Mouse (Mus musculus) large intestine, adult 2 months (tissue): ENCODE measurements around the gene Kalrn. TPM values are rescaled to one million over a fixed set of nuclear protein-coding genes. Genes with fewer than 3 reads are reported as not detected.

ENCODE experiments used
- DNase-seq: peaks from one replicate; pipeline ENCODE4 v3.0.0-alpha.2; 2012; ENCODE audit warnings: low read depth, low spot score
- WGBS: fragments of 180-500 bp; shearing (Covaris S2); methylation state at CpG from one replicate; pipeline ENCODE4 v1.1.7; 2018; 5-methylcytosine and 5-hydroxymethylcytosine counted together
- polyA plus RNA-seq: library from polyadenylated mRNA; depleted of rRNA; stranded (reverse); fragments of >200 nt; gene quantifications from 2 replicates; pipeline ENCODE4 v1.2.3, GENCODE M21; 2012

The Kalrn gene
- polyA plus RNA-seq, 1 experiment = 21.4 TPM

DNA sequence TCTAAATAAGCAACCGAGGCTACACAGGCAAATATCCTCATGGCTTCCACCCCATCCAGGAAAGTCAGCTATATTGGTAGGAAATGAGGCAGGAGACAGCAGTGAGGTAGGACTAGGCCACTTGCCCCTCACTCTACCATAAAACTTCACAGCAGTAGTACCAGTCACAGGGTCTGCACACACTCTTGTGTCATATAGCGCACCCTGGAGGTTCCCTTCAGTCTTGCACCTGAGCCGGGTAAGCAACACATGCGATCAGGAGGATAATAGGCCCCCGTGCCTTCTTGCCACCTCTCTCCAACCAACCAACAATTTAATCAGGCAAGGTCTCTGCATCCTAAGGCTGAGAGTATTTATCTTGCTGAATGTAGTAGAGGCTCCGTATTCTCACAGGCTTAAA, 278.8 kb downstream of the Kalrn start:
- no peak for DNase-seq
- WGBS = 84% methylated on average over 6 of the region's 6 CpGs

GRCm38 (mm10) chr16:34293675-34294074, 279.7 kb downstream of the Kalrn start:
- no peak for DNase-seq
- WGBS = 92% methylated on average over 2 of the region's 2 CpGs

DNA sequence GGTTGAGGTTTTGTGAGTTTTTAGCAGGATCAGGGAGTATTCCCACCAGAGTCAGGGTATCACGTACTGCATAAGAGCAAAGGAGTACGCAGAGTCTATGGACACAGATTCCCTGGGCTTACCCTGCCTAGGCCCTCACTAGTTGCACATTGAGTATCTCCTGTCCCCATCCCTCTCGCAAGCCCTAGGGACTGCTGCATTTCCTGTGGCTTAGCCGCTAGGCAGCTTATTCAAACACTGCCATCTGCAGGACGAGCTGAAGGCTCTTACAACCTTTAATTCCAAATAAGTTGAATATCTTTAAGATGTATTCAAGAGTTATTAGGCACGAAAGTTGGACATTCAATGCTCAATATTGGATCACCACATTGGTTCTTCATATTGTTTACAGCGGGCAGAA, 283.7 kb downstream of the Kalrn start:
- no peak for DNase-seq
- WGBS = 35% methylated on average over 7 of the region's 7 CpGs

DNA sequence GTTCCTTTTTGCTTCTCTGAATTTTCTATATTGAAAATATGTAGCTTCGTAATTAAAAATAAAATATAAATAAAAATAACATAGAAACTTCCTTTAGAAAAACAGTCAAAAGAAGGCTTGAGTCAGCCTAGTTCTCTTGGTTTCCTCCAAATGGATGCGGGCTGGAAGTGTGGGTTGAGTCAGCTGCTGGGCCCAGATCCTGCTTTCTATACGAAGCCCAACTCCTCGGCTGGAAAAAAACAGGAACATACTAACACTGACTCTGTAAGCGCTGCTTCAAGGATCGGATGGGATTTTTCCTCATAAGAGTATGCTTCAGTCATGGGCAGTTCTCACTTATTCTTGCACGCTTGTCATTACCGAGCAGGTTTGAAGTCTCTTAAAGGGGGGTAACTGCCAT, 291.3 kb downstream of the Kalrn start:
- DNase-seq = no peak
- 90% methylated on average over 8 of the region's 8 CpGs for WGBS

GRCm38 (mm10) chr16:34279654-34280383, 293.5 kb downstream of the Kalrn start:
- WGBS = 42% methylated on average over 7 of the region's 7 CpGs
- DNase-seq = no peak

DNA sequence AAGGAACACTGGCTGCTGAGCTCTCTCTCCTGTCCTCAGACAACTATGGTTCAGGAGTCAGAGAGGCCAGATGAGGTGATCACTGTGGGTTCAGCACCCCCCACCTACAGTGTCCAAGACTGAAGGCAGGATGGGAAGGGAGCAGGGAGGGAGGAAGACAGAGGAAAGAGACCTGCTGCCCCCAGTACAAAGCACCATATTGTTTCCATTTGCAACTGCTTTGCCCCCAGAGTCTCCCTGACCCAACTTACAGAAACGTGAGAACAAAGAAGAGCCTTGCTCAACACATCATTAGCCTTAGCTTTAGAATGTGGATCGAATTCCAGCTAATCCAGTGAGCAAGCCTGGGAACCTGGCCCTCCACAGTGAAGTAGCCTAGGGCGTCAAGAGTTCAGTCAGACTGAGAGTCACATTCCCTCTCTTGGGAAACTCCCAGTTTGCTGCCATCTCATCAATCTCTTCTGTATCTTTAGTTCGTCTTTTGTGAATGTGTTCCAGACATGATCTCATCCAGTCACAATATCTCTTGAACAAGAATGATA, 295.0 kb downstream of the Kalrn start:
- 76% methylated on average over 4 of the region's 4 CpGs for WGBS
- no peak for DNase-seq

DNA sequence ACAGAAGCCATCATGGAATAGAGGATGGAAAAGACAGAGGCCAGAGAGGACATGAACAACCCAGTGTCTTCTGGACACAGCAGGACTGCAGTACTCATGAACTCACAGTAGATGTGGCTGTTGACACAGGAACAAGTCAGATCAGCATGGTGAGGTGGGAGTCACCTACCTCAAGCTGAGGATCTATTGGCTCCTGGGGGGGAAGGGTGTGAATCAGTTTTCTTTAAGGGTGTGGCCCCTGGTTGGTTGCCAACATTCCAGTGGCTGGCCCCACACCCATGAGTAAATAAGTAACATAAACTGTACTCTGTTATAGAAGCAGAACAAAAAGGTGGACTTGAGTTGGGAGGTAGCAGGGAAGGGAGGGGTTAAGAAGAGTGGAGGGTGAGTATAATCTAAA, 298.7 kb downstream of the Kalrn start:
- peak; percentile 64 for DNase-seq

- WGBS = 91% methylated on average over 5 of the region's 5 CpGs
- DNase-seq = no peak
Observed at GRCm38 (mm10) chr16:34271476-34271875, 301.9 kb downstream of the Kalrn start.

- peak; percentile 7 for DNase-seq
Observed at GRCm38 (mm10) chr16:34270681-34271080, 302.7 kb downstream of the Kalrn start.

GRCm38 (mm10) chr16:34269642-34270041, 303.7 kb downstream of the Kalrn start:
- no peak for DNase-seq
- 72% methylated on average over 8 of the region's 8 CpGs for WGBS

More at GRCm38 (mm10) chr16:34270681-34271080, 302.7 kb downstream of the Kalrn start:
- 39% methylated on average over 2 of the region's 2 CpGs for WGBS

DNA sequence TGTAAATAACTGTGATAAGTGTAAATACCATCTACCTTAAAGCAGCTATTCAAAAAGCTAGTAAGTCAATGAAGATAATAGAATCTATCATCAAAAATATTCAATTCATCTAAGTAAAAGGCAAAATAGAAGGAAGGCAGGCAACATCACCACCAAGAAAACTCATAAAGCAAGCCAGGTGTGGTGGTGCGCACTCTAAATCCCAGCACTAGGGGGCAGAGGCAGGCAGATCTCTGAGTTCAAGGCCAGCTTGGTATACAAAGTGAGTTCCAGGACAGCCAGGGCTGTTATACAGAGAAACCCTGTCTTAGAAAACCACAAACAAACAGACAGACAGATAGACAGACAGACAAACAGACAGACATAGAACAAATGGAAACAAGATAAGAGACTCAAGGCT, 305.6 kb downstream of the Kalrn start:
- DNase-seq = no peak
- WGBS = 97% methylated on average over 1 of the region's 1 CpGs

DNA sequence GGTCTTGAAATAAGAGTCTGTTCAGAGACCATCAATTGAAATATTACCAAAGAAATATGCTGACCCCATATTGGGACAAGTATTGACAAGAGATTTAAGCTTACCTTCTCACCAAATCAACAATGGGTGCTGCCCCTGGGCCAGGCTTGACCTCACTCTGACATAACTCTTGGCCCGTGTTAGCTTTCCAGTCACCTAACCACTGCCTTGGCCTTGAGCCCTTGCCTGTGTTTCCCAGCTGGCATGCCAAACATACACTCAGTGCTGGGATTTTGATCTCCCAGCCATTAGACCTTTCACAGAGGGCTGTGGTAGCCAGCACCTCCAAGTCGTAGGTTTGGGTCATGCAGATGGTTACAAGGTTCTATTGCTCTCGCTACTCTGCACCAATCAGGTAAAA, 308.7 kb downstream of the Kalrn start:
- no peak for DNase-seq
- 78% methylated on average over 3 of the region's 3 CpGs for WGBS

GRCm38 (mm10) chr16:34262731-34263460, 310.4 kb downstream of the Kalrn start:
- no peak for DNase-seq
- WGBS = 40% methylated on average over 22 of the region's 22 CpGs

GRCm38 (mm10) chr16:34260971-34261924, 312.1 kb downstream of the Kalrn start:
- no peak for DNase-seq
- WGBS = 63% methylated on average over 10 of the region's 10 CpGs

- WGBS = 46% methylated on average over 2 of the region's 2 CpGs
- DNase-seq = no peak
Observed at GRCm38 (mm10) chr16:34254646-34255022, 318.7 kb downstream of the Kalrn start.

DNA sequence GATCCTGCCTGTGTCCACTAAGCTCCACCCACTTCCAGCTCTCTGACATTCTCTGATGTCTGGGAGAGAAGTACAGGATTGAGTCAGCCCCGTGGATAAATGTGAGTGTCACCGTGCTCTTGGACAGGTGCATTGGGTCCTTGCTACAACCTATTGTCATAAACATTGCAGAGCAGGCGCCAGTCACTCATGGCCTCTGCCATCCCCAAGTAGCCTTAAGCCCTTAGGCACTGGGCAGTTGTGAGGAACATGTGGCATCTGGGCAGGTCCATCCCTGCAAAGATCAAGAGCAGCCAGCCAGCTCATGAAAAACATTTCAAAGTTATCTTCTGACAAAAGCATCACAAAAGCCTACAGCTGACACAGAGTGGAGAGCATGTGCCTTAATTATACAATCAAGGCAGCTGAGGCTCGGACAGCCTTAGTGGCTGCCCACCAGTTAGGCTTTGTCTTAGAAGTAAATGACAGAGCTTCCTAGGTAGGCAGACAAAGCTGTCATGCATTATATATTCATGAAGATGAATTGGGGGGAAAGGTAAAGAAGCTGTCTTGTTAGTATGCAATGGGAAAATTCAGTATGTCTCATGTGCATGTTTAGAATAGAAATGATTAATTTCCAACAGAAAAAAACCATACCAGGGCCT, 319.2 kb downstream of the Kalrn start:
- no peak for DNase-seq
- WGBS = 67% methylated on average over 4 of the region's 4 CpGs

GRCm38 (mm10) chr16:34252670-34253069, 320.7 kb downstream of the Kalrn start:
- WGBS = 90% methylated on average over 3 of the region's 3 CpGs
- DNase-seq = no peak

- no peak for DNase-seq
Observed at GRCm38 (mm10) chr16:34248256-34248655, 325.1 kb downstream of the Kalrn start.

GRCm38 (mm10) chr16:34241936-34242729, 331.2 kb downstream of the Kalrn start:
- WGBS = 89% methylated on average over 16 of the region's 16 CpGs
- DNase-seq = no peak

More at GRCm38 (mm10) chr16:34248256-34248655, 325.1 kb downstream of the Kalrn start:
- 74% methylated on average over 4 of the region's 4 CpGs for WGBS
